Mouse (Mus musculus): ENCODE data around the gene Gm21721. TPM values are rescaled to one million over a fixed set of nuclear protein-coding genes. Genes with fewer than 3 reads are reported as not detected.

The Gm21721 gene
- total RNA-seq (2023) = not detected

DNA sequence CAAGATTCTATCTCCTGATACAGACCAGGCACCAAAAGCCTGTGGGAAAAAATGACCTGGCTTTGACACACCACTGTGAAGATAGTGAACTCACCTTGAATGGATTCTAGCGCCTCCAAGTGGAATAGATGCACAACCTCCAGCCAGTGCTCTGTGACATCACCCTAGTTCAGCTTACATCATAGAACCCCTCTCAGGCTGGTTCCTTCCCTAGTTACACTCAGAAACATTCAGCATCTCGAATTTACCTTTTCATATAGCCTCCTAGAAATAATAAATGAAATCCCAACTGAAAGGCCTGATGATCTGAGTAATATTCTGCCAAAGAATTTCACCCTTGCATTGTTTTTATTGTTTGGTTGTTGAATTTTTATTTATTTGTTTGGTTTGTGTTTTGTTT is at the start of gene Gm21721:
Gene Gm21721, minus strand, starts transcription at position 101 of the 400 bp plus-strand sequence.

Other genes starting within 250 kb of the Gm21721 start
- not detected for gene Gm21292, start 68.3 kb downstream of the Gm21721 start, total RNA-seq (2023)
- not detected for gene Gm21812, start 145.0 kb upstream of the Gm21721 start, total RNA-seq (2023)
- not detected for gene Gm21874, start 214.0 kb upstream of the Gm21721 start, total RNA-seq (2023)